Mouse (Mus musculus) E14TG2a.4 (cell line): Measurements from ENCODE around the gene Fastk.

Experiments
- CTCF ChIP-seq: conservative IDR thresholded peaks from 2 replicates; pipeline ENCODE4 v1.5.1; 2014; ENCODE audit warnings: low read length
- NANOG ChIP-seq: IDR thresholded peaks from 2 replicates; pipeline ENCODE4 v1.6.1; 2014; ENCODE audit warnings: borderline replicate concordance, low read length, mixed read lengths

- TF ChIP-seq CTCF = no peak
- TF ChIP-seq NANOG = no peak
Observed at GRCm38 (mm10) chr5:24426037-24426432, 19.1 kb downstream of the Fastk start.
